Mouse (Mus musculus) neural tube, embryonic 11.5 days (tissue): ENCODE results near the gene Acss1. TPM values are rescaled to one million over a fixed set of nuclear protein-coding genes. Genes with fewer than 3 reads are reported as not detected.
A peak's percentile ranks its signal among the peaks of the same experiment; 100 is the strongest.

Experiments
- ATAC-seq: fragments of 200-750 bp; cut with Nextera tagmentation; 2 replicates; pipeline ENCODE4 v1.8.0; 2017; ENCODE audit warnings: moderate number of reproducible peaks, mild to moderate bottlenecking, moderate TSS enrichment, moderate library complexity; ENCODE audit not compliant: insufficient read depth, low FRiP score, low TSS enrichment
- DNase-seq: peaks from one replicate; pipeline ENCODE4 v3.0.0-alpha.2; 2015; ENCODE audit warnings: low spot score
- H3K27ac ChIP-seq: fragments of 300-500 bp; sonication (generic); 2 replicates; pipeline ENCODE4 v1.5.1; 2014; ENCODE audit warnings: low read depth, mild to moderate bottlenecking, low read length
- H3K27me3 ChIP-seq: fragments of 300-500 bp; sonication (generic); 2 replicates; pipeline ENCODE4 v1.6.1; 2014; ENCODE audit warnings: mild to moderate bottlenecking, low read length, mixed read lengths; ENCODE audit not compliant: control insufficient read depth, insufficient read depth
- H3K36me3 ChIP-seq: fragments of 300-500 bp; sonication (generic); 2 replicates; pipeline ENCODE4 v1.6.1; 2014; ENCODE audit warnings: mild to moderate bottlenecking, low read length, moderate library complexity, mixed read lengths; ENCODE audit not compliant: control insufficient read depth, insufficient read depth
- H3K4me1 ChIP-seq: fragments of 300-500 bp; sonication (generic); 2 replicates; pipeline ENCODE4 v1.6.1; 2014; ENCODE audit warnings: low read length, mixed read lengths; ENCODE audit not compliant: control insufficient read depth, insufficient read depth
- H3K4me2 ChIP-seq: fragments of 300-500 bp; sonication (generic); 2 replicates; pipeline ENCODE4 v1.6.1; 2014; ENCODE audit warnings: low read depth, mild to moderate bottlenecking, moderate library complexity
- H3K4me3 ChIP-seq: fragments of 300-500 bp; sonication (generic); 2 replicates; pipeline ENCODE4 v1.5.1; 2014; ENCODE audit warnings: low read depth, low read length
- H3K9ac ChIP-seq: fragments of 300-500 bp; sonication (generic); 2 replicates; pipeline ENCODE4 v1.6.1; 2014; ENCODE audit warnings: mild to moderate bottlenecking, low read length
- H3K9me3 ChIP-seq: fragments of 300-500 bp; sonication (generic); 2 replicates; pipeline ENCODE4 v1.6.1; 2016; ENCODE audit warnings: low read length; ENCODE audit not compliant: control insufficient read depth
- WGBS: fragments of 180-500 bp; shearing (Covaris S2); extraction: QIAGEN DNeasy Blood & Tissue Kit; methylation state at CpG from one replicate; pipeline ENCODE4 v1.1.7; 2014; 5-methylcytosine and 5-hydroxymethylcytosine counted together
- polyA plus RNA-seq: library from polyadenylated mRNA; unstranded; fragments of >200 nt; fragmentation: Nextera tagmentation; extraction: Ambion mirVana; gene quantifications from 2 replicates; pipeline ENCODE4 v1.2.1, GENCODE M21; 2014

Acss1 gene
- polyA plus RNA-seq, 1 experiment from 2014 or later, result 21.5 TPM

DNA sequence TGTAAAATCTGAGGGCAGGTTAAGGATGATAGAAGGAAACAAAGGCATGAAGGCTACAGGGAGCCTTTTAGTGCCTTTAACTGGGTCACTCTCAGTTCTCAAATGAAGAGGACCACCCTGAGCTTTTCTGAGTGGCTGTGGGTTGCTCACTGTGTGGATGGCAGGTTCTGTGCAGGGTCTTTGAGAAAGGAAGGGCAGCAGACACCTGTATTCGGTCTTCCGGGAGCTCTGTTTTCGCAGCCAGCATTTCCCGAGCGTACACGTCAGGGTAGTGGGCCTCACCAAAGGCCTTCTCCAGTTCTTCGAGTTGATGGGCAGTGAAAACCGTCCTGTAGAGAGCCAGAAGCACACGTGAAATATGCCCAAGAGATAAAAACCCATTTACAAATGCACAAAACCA lies 17.1 kb upstream of the Acss1 start:
- DNase-seq (no peak), ATAC-seq (no peak)
- Histone ChIP-seq H3K9me3 (no peaks in the 10 kb centered on the region), H3K27me3 (peaks cover 40% of the 10 kb centered on the region), H3K9ac (no peak overlapping the region), H3K4me2 (no peak overlapping the region), H3K4me1 (no peaks in the 10 kb centered on the region), H3K4me3 (no peak overlapping the region), H3K27ac (no peak overlapping the region), H3K36me3 (no peaks in the 10 kb centered on the region)
- WGBS, result 93% methylated on average over 9 of the region's 9 CpGs

DNA sequence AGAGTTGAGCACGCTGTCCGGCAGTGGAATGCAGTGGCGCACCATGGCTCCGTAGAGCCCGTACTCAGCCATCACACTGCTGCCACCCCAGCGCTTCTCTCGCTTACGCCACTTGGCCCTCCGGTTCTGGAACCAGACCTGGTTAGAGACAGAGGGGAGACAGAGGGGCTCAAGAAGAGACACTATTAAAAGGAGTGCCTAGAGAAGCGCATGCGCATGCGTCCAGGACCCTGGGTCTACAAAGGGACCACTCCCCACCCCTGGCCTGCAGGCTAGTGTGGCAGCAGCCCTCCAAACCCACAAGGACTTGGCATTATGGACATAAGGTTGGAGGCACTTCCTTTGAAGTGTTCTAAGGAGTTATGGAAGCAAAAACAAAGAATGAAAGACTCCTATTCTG lies 16.2 kb upstream of the Acss1 start:
- no peaks in the 10 kb centered on the region for H3K4me1 ChIP-seq
- no peak for DNase-seq
- H3K27me3 ChIP-seq, result peaks cover 30% of the 10 kb centered on the region
- H3K4me2 ChIP-seq, result no peak overlapping the region
- no peak overlapping the region for H3K4me3 ChIP-seq
- 80% methylated on average over 12 of the region's 12 CpGs for WGBS
- no peaks in the 10 kb centered on the region for H3K9me3 ChIP-seq
- no peaks in the 10 kb centered on the region for H3K36me3 ChIP-seq
- no peak overlapping the region for H3K9ac ChIP-seq
- ATAC-seq, result no peak
- no peak overlapping the region for H3K27ac ChIP-seq

DNA sequence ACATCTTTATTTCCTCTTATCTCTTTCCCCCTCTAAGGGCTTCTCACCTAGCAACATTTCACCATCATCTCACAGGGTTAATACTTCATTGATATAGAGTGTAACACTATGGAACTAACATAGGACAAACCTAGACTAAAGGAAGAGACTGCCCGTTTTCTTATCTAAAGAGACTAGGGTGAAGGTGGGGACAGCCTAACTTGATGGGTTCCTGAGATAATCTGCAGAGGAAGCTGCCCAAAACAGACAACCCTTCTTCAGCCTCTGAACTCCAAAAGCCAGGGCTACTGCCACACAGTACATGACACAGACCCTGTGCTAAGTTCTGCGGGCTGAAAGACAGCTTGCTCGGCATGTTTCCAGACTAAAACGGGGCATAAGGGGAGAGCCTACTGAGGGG lies 13.3 kb upstream of the Acss1 start:
- Histone ChIP-seq H3K27me3 (peaks cover 6% of the 10 kb centered on the region), H3K27ac (no peak overlapping the region), H3K4me1 (no peaks in the 10 kb centered on the region), H3K9ac (no peak overlapping the region), H3K4me2 (no peak overlapping the region), H3K4me3 (no peak overlapping the region), H3K36me3 (no peaks in the 10 kb centered on the region), H3K9me3 (no peaks in the 10 kb centered on the region)
- 81% methylated on average over 4 of the region's 4 CpGs for WGBS
- DNase-seq (no peak), ATAC-seq (no peak)

DNA sequence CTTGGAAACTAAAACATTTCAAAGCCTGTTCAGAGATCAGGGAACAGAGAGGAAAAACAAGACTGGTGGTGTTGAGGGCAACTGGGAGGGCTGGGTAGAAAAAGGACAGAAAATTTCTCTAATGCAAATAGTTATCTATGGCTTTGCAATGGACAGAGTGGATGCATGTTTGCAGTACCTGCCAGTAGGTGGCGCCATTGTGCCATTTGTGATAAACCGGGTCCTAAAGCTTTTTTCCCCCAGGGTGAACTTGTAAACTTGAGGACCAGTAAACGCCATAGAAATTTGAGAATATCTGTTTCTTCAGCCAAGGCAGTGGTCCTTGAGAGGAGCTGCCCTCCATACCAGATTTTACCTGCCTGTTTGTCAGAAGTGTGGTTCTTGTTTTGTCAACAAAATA lies 10.1 kb upstream of the Acss1 start:
- H3K36me3 ChIP-seq, result no peaks in the 10 kb centered on the region
- ATAC-seq (no peak), DNase-seq (peak; percentile 83)
- no peak overlapping the region for H3K4me2 ChIP-seq
- no peaks in the 10 kb centered on the region for H3K4me1 ChIP-seq
- no peak overlapping the region for H3K9ac ChIP-seq
- H3K27me3 ChIP-seq, result no peaks in the 10 kb centered on the region
- H3K27ac ChIP-seq, result no peak overlapping the region
- H3K9me3 ChIP-seq, result no peaks in the 10 kb centered on the region
- 0% methylated on average over 3 of the region's 3 CpGs for WGBS
- no peak overlapping the region for H3K4me3 ChIP-seq

DNA sequence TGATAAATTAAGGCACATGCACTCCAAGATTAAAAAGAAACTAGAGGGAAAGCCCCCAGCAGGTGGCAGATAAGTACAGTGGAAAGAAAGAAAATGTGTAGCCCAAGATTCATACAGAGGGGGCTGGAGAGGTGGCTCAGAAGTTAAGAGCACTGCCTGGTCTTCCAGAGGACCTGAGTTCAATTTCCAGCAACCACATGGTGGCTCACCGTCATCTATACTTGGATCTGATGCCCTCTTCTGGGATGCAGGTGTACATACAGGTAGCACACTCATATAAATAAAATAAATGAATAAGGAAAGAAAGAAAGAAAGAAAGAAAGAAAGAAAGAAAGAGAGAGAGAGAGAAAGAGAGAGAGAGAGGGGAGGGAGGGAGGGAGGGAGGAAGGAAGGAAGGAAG lies 7.2 kb upstream of the Acss1 start:
- 27% methylated on average over 1 of the region's 1 CpGs for WGBS
- no peak for ATAC-seq
- Histone ChIP-seq H3K4me3 (no peak overlapping the region), H3K9me3 (no peaks in the 10 kb centered on the region), H3K27me3 (no peaks in the 10 kb centered on the region), H3K36me3 (no peaks in the 10 kb centered on the region), H3K4me2 (no peak overlapping the region), H3K27ac (no peak overlapping the region), H3K4me1 (no peaks in the 10 kb centered on the region), H3K9ac (no peak overlapping the region)
- no peak for DNase-seq

DNA sequence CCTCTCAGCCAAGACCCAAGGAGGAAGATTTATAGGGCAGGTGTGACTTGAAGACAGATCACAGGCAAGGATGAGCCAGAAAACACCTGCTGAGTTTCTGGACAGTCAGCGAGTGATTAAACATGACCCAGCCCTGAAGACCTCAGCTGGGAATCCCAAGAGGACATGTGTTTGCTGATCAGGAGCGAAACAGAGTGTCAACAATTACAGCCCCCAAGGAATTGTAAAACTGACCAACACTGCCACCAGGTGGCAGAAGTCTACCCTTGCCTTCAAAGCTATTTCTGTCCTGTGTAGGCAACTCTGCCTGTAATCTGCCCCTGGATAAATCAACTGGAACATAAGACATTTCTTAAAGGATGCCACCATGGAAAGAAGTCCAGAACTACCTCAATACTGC lies 6.6 kb upstream of the Acss1 start:
- Histone ChIP-seq H3K4me1 (no peaks in the 10 kb centered on the region), H3K27me3 (no peaks in the 10 kb centered on the region), H3K9ac (no peak overlapping the region), H3K27ac (no peak overlapping the region), H3K4me3 (no peak overlapping the region), H3K36me3 (no peaks in the 10 kb centered on the region), H3K9me3 (no peaks in the 10 kb centered on the region), H3K4me2 (no peak overlapping the region)
- ATAC-seq (peak; percentile 74), DNase-seq (peak; percentile 79)
- 4% methylated on average over 2 of the region's 2 CpGs for WGBS

DNA sequence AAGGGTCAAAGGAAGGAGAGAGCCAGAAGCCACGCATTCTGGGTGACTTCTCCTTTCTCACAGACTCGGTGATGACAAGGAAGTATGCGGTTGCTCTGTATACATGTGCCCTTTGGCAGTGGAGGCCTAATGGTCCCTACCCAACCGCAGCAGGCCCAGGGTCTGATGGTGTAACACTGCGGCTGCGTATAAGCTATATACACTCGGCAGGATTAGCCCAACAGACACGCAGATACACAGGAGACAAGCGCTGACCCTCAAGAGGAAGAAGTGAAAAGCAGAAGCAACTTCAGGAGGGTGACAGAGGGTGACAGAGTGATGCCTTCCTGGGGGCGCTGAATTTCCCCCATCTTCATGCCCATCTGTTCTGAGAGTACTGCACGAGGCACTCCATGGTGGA lies 5.6 kb upstream of the Acss1 start:
- DNase-seq (no peak), ATAC-seq (no peak)
- H3K27ac ChIP-seq, result no peak overlapping the region
- no peak overlapping the region for H3K4me3 ChIP-seq
- H3K27me3 ChIP-seq, result no peaks in the 10 kb centered on the region
- no peak overlapping the region for H3K9ac ChIP-seq
- H3K4me2 ChIP-seq, result no peak overlapping the region
- H3K36me3 ChIP-seq, result no peaks in the 10 kb centered on the region
- WGBS, result 83% methylated on average over 11 of the region's 11 CpGs
- no peaks in the 10 kb centered on the region for H3K4me1 ChIP-seq
- no peaks in the 10 kb centered on the region for H3K9me3 ChIP-seq

DNA sequence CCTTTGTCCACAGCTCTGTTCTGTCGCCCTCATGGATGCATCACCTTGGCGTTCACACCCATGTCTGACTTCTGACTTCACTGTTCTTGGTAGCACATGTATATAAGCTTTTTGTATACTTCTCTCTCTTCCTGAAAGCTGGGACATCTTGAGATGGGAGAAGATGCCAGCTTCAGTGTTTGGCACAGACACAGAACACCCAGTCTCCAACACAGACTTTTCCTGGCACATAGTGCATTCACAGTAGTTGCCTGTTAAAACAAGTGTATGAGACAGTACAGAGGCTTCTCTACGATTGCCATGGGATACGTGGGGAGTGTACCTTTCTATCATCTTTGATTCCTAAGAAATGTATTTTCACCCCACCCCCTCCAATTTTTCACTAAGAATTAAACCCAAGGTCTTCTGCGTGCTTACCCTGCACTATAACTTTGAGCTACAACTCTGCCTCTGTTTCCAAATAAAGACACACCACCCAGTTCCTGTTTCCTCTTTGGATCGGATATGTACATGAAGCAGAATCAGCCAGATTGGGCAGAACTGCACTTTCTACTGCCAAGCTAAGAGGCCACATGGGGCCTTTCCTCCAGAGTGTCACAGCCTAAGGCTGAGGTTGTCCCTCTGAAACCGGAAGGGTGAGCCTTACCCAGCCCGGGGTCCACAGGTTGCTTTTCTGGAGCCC lies 3.5 kb upstream of the Acss1 start:
- WGBS, result 80% methylated on average over 8 of the region's 8 CpGs
- no peak overlapping the region for H3K27ac ChIP-seq
- H3K4me1 ChIP-seq, result no peaks in the 10 kb centered on the region; the same call in 1 of the 2 replicates
- DNase-seq, result no peak
- H3K9ac ChIP-seq, result no peak overlapping the region
- no peaks in the 10 kb centered on the region for H3K9me3 ChIP-seq
- no peaks in the 10 kb centered on the region for H3K36me3 ChIP-seq
- no peak overlapping the region for H3K4me3 ChIP-seq
- H3K27me3 ChIP-seq, result 0 out of 2 replicates have a peak, but pooled peaks cover 3% of the 10 kb centered on the region
- H3K4me2 ChIP-seq, result no peak overlapping the region
- no peak for ATAC-seq

DNA sequence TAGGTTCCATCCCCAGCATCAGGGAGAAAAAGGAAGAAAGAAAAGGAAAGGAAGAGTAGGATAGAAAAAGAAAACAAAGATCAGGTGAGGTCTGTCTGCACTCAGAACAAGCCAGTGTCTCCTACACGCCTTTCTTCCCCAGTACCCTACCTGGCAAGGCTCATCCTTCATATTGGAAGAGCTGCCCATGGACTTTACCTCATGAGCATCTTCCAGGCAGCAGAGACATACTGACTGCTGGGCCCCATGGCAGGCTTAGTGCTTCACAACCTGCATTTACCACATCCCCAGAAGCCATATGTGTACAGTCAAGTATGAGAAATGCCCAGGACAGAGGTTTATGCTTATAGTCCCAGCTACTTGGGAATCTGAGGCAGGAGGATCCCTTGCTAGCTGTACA lies 2.6 kb upstream of the Acss1 start:
- DNase-seq, result no peak
- Histone ChIP-seq H3K27ac (no peak overlapping the region), H3K9ac (no peak overlapping the region), H3K4me3 (no peak overlapping the region), H3K4me2 (no peak overlapping the region), H3K27me3 (peaks cover 3% of the 10 kb centered on the region; the same call in 1 of the 2 replicates), H3K4me1 (no peaks in the 10 kb centered on the region; the same call in 1 of the 2 replicates), H3K36me3 (no peaks in the 10 kb centered on the region), H3K9me3 (no peaks in the 10 kb centered on the region)
- WGBS, result 79% methylated on average over 1 of the region's 1 CpGs
- no peak for ATAC-seq
